Mouse (Mus musculus): ENCODE results near the gene Gm4756.

DNA sequence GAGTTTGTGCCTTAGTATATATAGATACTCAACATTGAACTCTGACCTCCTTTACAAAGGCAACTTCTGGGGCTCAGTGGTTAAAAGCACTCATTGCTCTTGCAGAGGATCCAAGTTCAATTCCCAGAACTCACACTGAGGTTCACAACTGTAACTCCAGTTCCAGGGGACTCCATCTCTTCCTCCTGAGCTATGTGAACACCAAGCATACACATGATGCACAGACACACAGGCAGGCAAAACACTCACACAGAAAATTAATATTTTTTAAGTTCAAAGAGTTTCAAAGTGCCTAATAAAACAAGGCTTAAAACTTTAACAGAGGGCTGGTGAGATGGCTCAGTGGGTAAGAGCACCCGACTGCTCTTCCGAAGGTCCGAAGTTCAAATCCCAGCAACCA lies 34.2 kb upstream of the Gm4756 start:
- TF ChIP-seq USF1 (IDR thresholded peaks at IDR 0.05; ENCODE audit: low read depth, low read length), result no peak
- TF ChIP-seq SIN3A (IDR thresholded peaks at IDR 0.05; ENCODE audit: low read length), result no peak
- no peak for TF ChIP-seq EP300 (IDR thresholded peaks at IDR 0.05; ENCODE audit: low read length)
- TF ChIP-seq E2F4 (IDR thresholded peaks at IDR 0.05; ENCODE audit: insufficient replicate concordance, low read depth, low read length), result no peak
- no peak for TF ChIP-seq ZNF384 (IDR thresholded peaks at IDR 0.05; ENCODE audit: low read depth, low read length)
- TF ChIP-seq CTCF (conservative IDR thresholded peaks at IDR 0.05 in 1 of 2, IDR thresholded peaks at IDR 0.05 in 1 of 2; ENCODE audit: low read depth in 2 of 2, low read length in 2 of 2), result no peak
- TF ChIP-seq POLR2A (IDR thresholded peaks at IDR 0.05; ENCODE audit: low read depth, low read length), result no peak
